Mouse (Mus musculus): Measurements from ENCODE around the gene Gpc6. TPM values are rescaled to one million over a fixed set of nuclear protein-coding genes. Genes with fewer than 3 reads are reported as not detected.

Gpc6 gene
- polyA plus RNA-seq, 1 experiment from 2014 or later: 20.1 TPM

GRCm38 (mm10) chr14:117816008-117816407 is 890.9 kb downstream of the Gpc6 start:
- Histone ChIP-seq H3K36me3 (no peaks in the 10 kb centered on the region), H3K27me3 (no peaks in the 10 kb centered on the region), H3K9me3 (replicated peaks) (no peaks in the 10 kb centered on the region), H3K4me3 (no peak overlapping the region), H3K27ac (no peak overlapping the region), H3K9ac (no peak overlapping the region), H3K4me2 (no peak overlapping the region), H3K4me1 (replicated peaks) (peaks cover 2% of the 10 kb centered on the region; the same call in 1 of the 2 replicates)
- WGBS: 83% methylated on average over 9 of the region's 9 CpGs
- ATAC-seq (replicated peaks; ENCODE audit: insufficient number of reproducible peaks, insufficient read depth, low FRiP score, low read depth): no peak

GRCm38 (mm10) chr14:117816706-117817105 is 891.6 kb downstream of the Gpc6 start:
- no peak for ATAC-seq (replicated peaks; ENCODE audit: insufficient number of reproducible peaks, insufficient read depth, low FRiP score, low read depth)
- Histone ChIP-seq H3K9me3 (replicated peaks) (no peaks in the 10 kb centered on the region), H3K27ac (no peak overlapping the region), H3K9ac (no peak overlapping the region), H3K4me3 (no peak overlapping the region), H3K4me2 (no peak overlapping the region), H3K4me1 (replicated peaks) (peaks cover 2% of the 10 kb centered on the region; the same call in 1 of the 2 replicates), H3K36me3 (no peaks in the 10 kb centered on the region), H3K27me3 (no peaks in the 10 kb centered on the region)
- 78% methylated on average over 3 of the region's 3 CpGs for WGBS

- Histone ChIP-seq H3K9me3 (replicated peaks) (no peaks in the 10 kb centered on the region), H3K9ac (no peak overlapping the region), H3K27ac (no peak overlapping the region), H3K4me1 (replicated peaks) (peaks cover 2% of the 10 kb centered on the region; the same call in 1 of the 2 replicates), H3K27me3 (no peaks in the 10 kb centered on the region), H3K36me3 (no peaks in the 10 kb centered on the region), H3K4me2 (no peak overlapping the region), H3K4me3 (no peak overlapping the region)
- WGBS: 52% methylated on average over 4 of the region's 4 CpGs
- no peak for ATAC-seq (replicated peaks; ENCODE audit: insufficient number of reproducible peaks, insufficient read depth, low FRiP score, low read depth)
These were observed 892.1 kb downstream of the Gpc6 start for GRCm38 (mm10) chr14:117817196-117817595.

GRCm38 (mm10) chr14:117824491-117824890 is 899.4 kb downstream of the Gpc6 start:
- H3K4me3 ChIP-seq: no peak overlapping the region
- ATAC-seq (replicated peaks; ENCODE audit: insufficient number of reproducible peaks, insufficient read depth, low FRiP score, low read depth): no peak
- H3K36me3 ChIP-seq: no peaks in the 10 kb centered on the region
- no peaks in the 10 kb centered on the region for H3K4me1 ChIP-seq (replicated peaks)
- no peak overlapping the region for H3K27ac ChIP-seq
- H3K9ac ChIP-seq: no peak overlapping the region
- no peaks in the 10 kb centered on the region for H3K9me3 ChIP-seq (replicated peaks)
- no peak overlapping the region for H3K4me2 ChIP-seq
- no peaks in the 10 kb centered on the region for H3K27me3 ChIP-seq

GRCm38 (mm10) chr14:117826294-117827046 is 901.4 kb downstream of the Gpc6 start:
- Histone ChIP-seq H3K4me1 (replicated peaks) (no peaks in the 10 kb centered on the region), H3K4me3 (no peak overlapping the region), H3K36me3 (no peaks in the 10 kb centered on the region), H3K9ac (no peak overlapping the region), H3K4me2 (no peak overlapping the region), H3K27ac (no peak overlapping the region), H3K27me3 (no peaks in the 10 kb centered on the region), H3K9me3 (replicated peaks) (no peaks in the 10 kb centered on the region)
- no peak for ATAC-seq (replicated peaks; ENCODE audit: insufficient number of reproducible peaks, insufficient read depth, low FRiP score, low read depth)
- 55% methylated on average over 8 of the region's 8 CpGs for WGBS

GRCm38 (mm10) chr14:117831267-117831666 is 906.2 kb downstream of the Gpc6 start:
- Histone ChIP-seq H3K27ac (no peak overlapping the region), H3K4me2 (no peak overlapping the region), H3K4me1 (replicated peaks) (no peaks in the 10 kb centered on the region), H3K4me3 (no peak overlapping the region), H3K27me3 (no peaks in the 10 kb centered on the region), H3K36me3 (no peaks in the 10 kb centered on the region), H3K9ac (no peak overlapping the region), H3K9me3 (replicated peaks) (no peaks in the 10 kb centered on the region)
- ATAC-seq (replicated peaks; ENCODE audit: insufficient number of reproducible peaks, insufficient read depth, low FRiP score, low read depth): no peak
- WGBS: 86% methylated on average over 8 of the region's 8 CpGs

- Histone ChIP-seq H3K27ac (no peak overlapping the region), H3K4me2 (no peak overlapping the region), H3K4me1 (replicated peaks) (no peaks in the 10 kb centered on the region), H3K9ac (no peak overlapping the region), H3K36me3 (no peaks in the 10 kb centered on the region), H3K4me3 (no peak overlapping the region), H3K27me3 (no peaks in the 10 kb centered on the region), H3K9me3 (replicated peaks) (no peaks in the 10 kb centered on the region)
- 63% methylated on average over 4 of the region's 4 CpGs for WGBS
- no peak for ATAC-seq (replicated peaks; ENCODE audit: insufficient number of reproducible peaks, insufficient read depth, low FRiP score, low read depth)
These were observed 906.6 kb downstream of the Gpc6 start for GRCm38 (mm10) chr14:117831731-117832130.

- Histone ChIP-seq H3K27me3 (no peaks in the 10 kb centered on the region), H3K4me3 (no peak overlapping the region), H3K4me1 (replicated peaks) (no peaks in the 10 kb centered on the region), H3K9ac (no peak overlapping the region), H3K9me3 (replicated peaks) (no peaks in the 10 kb centered on the region), H3K4me2 (no peak overlapping the region), H3K36me3 (no peaks in the 10 kb centered on the region), H3K27ac (no peak overlapping the region)
- no peak for ATAC-seq (replicated peaks; ENCODE audit: insufficient number of reproducible peaks, insufficient read depth, low FRiP score, low read depth)
- whole genome bisulfite sequencing: 87% methylated on average over 6 of the region's 6 CpGs
These were observed 910.4 kb downstream of the Gpc6 start for GRCm38 (mm10) chr14:117835506-117835905.

GRCm38 (mm10) chr14:117837021-117837420 is 911.9 kb downstream of the Gpc6 start:
- ATAC-seq (replicated peaks; ENCODE audit: insufficient number of reproducible peaks, insufficient read depth, low FRiP score, low read depth): no peak
- H3K27me3 ChIP-seq: no peaks in the 10 kb centered on the region
- no peak overlapping the region for H3K4me3 ChIP-seq
- H3K27ac ChIP-seq: no peak overlapping the region
- H3K9ac ChIP-seq: no peak overlapping the region
- 0 out of 2 replicates have a peak, but pooled peaks cover under 1% of the 10 kb centered on the region for H3K4me1 ChIP-seq (replicated peaks)
- WGBS: 85% methylated on average over 4 of the region's 4 CpGs
- no peaks in the 10 kb centered on the region for H3K36me3 ChIP-seq
- H3K9me3 ChIP-seq (replicated peaks): no peaks in the 10 kb centered on the region
- H3K4me2 ChIP-seq: no peak overlapping the region

GRCm38 (mm10) chr14:117837715-117838114 is 912.6 kb downstream of the Gpc6 start:
- 74% methylated on average over 3 of the region's 3 CpGs for WGBS
- Histone ChIP-seq H3K4me3 (no peak overlapping the region), H3K27ac (no peak overlapping the region), H3K9me3 (replicated peaks) (no peaks in the 10 kb centered on the region), H3K27me3 (no peaks in the 10 kb centered on the region), H3K4me1 (replicated peaks) (0 out of 2 replicates have a peak, but pooled peaks cover 3% of the 10 kb centered on the region), H3K36me3 (no peaks in the 10 kb centered on the region), H3K4me2 (no peak overlapping the region), H3K9ac (no peak overlapping the region)
- ATAC-seq (replicated peaks; ENCODE audit: insufficient number of reproducible peaks, insufficient read depth, low FRiP score, low read depth): no peak

GRCm38 (mm10) chr14:117841211-117841610 is 916.1 kb downstream of the Gpc6 start:
- H3K36me3 ChIP-seq: no peaks in the 10 kb centered on the region
- no peak for ATAC-seq (replicated peaks; ENCODE audit: insufficient number of reproducible peaks, insufficient read depth, low FRiP score, low read depth)
- no peak overlapping the region for H3K9ac ChIP-seq
- 72% methylated on average over 4 of the region's 4 CpGs for WGBS
- no peak overlapping the region for H3K4me2 ChIP-seq
- no peak overlapping the region for H3K4me3 ChIP-seq
- no peak overlapping the region for H3K27ac ChIP-seq
- H3K4me1 ChIP-seq (replicated peaks): 0 out of 2 replicates have a peak, but pooled peaks cover 3% of the 10 kb centered on the region
- H3K27me3 ChIP-seq: no peaks in the 10 kb centered on the region
- H3K9me3 ChIP-seq (replicated peaks): no peaks in the 10 kb centered on the region
